Mouse (Mus musculus) forebrain, embryonic 11.5 days (tissue): ENCODE results near the gene Cbfb. TPM values are rescaled to one million over a fixed set of nuclear protein-coding genes. Genes with fewer than 3 reads are reported as not detected.
A peak's percentile ranks its signal among the peaks of the same experiment; 100 is the strongest.

ENCODE experiments used
- ATAC-seq: fragments of 200-750 bp; cut with Nextera tagmentation; replicated peaks from 2 replicates; pipeline ENCODE4 v1.8.0; 2017; ENCODE audit warnings: moderate TSS enrichment; ENCODE audit not compliant: low FRiP score
- DNase-seq: peaks from one replicate; pipeline ENCODE4 v3.0.0-alpha.2; 2017; ENCODE audit warnings: low spot score
- H3K27ac ChIP-seq: fragments of 300-500 bp; sonication (generic); 2 replicates; pipeline ENCODE4 v1.5.1; 2014; ENCODE audit warnings: low read depth, low read length
- H3K27me3 ChIP-seq: fragments of 300-500 bp; sonication (generic); 2 replicates; pipeline ENCODE4 v1.6.1; 2014; ENCODE audit warnings: mild to moderate bottlenecking, low read length, mixed read lengths; ENCODE audit not compliant: control insufficient read depth, insufficient read depth
- H3K36me3 ChIP-seq: fragments of 300-500 bp; sonication (generic); 2 replicates; pipeline ENCODE4 v1.6.1; 2014; ENCODE audit warnings: mild to moderate bottlenecking, low read length, moderate library complexity, mixed read lengths; ENCODE audit not compliant: control insufficient read depth, insufficient read depth
- H3K4me1 ChIP-seq: fragments of 300-500 bp; sonication (generic); replicated peaks from 2 replicates; pipeline ENCODE4 v1.6.1; 2014; ENCODE audit warnings: low read length, mixed read lengths; ENCODE audit not compliant: control insufficient read depth, insufficient read depth
- H3K4me2 ChIP-seq: fragments of 300-500 bp; sonication (generic); 2 replicates; pipeline ENCODE4 v1.6.1; 2014; ENCODE audit warnings: low read depth, mild to moderate bottlenecking, low read length, moderate library complexity, mixed read lengths; ENCODE audit not compliant: severe bottlenecking
- H3K4me3 ChIP-seq: fragments of 300-500 bp; sonication (generic); 2 replicates; pipeline ENCODE4 v1.5.1; 2014; ENCODE audit warnings: low read depth, low read length
- H3K9ac ChIP-seq: fragments of 300-500 bp; sonication (generic); 2 replicates; pipeline ENCODE4 v1.6.1; 2014; ENCODE audit warnings: low read length
- H3K9me3 ChIP-seq: fragments of 300-500 bp; sonication (generic); 2 replicates; pipeline ENCODE4 v1.6.1; 2016; ENCODE audit warnings: low read length, mixed read lengths; ENCODE audit not compliant: control insufficient read depth
- WGBS: fragments of 180-500 bp; shearing (Covaris S2); extraction: QIAGEN DNeasy Blood & Tissue Kit; methylation state at CpG from one replicate; pipeline ENCODE4 v1.1.7; 2014; 5-methylcytosine and 5-hydroxymethylcytosine counted together
- polyA plus RNA-seq: library from polyadenylated mRNA; unstranded; fragments of >200 nt; fragmentation: Nextera tagmentation; extraction: Ambion mirVana; gene quantifications from 2 replicates; pipeline ENCODE4 v1.2.1, GENCODE M21; 2014

Gene Cbfb
- polyA plus RNA-seq, 1 experiment from 2014 or later = 67.9 TPM

DNA sequence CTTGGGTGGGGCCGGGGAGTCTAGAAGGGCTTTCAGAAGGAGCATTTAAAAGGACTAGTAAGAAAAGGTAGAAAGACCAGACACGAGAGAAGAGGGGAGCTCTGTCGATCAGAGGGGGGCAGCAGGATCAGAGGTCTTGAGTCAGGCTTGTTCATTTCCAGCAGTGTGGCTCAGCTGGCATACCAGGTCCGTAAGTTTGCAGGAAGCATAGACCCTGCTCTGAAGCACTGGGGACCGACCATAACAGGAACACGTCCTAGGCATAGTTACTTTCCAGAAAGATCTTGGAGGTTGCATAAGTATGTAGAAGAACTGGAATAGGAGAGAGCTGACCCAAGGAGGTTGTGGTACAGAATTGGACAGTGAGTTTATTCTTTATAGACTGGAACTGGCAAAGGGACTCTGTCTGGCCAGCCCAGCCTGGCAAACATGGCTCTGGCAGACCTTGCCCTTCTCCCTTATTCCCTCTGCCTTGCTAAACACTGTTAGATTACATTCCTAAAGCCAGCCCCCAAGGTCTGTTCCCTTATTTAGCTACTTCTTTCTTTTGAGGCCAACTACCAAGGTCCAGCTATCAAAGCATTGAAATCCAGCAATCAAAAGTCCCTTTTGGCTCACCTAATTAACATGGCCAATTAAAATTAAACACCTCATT is 15.3 kb upstream of the Cbfb start:
- peaks cover 7% of the 10 kb centered on the region; the same call in 1 of the 2 replicates for H3K4me1 ChIP-seq
- H3K9me3 ChIP-seq = no peaks in the 10 kb centered on the region
- ATAC-seq = 0 out of 2 replicates have a peak, but pooled peaks have one; percentile 6
- H3K4me3 ChIP-seq = no peak overlapping the region
- H3K9ac ChIP-seq = no peak overlapping the region
- peaks cover 2% of the 10 kb centered on the region; the same call in 1 of the 2 replicates for H3K27me3 ChIP-seq
- H3K27ac ChIP-seq = no peak overlapping the region
- DNase-seq = peak; percentile 45
- WGBS = 76% methylated on average over 6 of the region's 6 CpGs
- H3K36me3 ChIP-seq = no peaks in the 10 kb centered on the region
- H3K4me2 ChIP-seq = no peak overlapping the region

DNA sequence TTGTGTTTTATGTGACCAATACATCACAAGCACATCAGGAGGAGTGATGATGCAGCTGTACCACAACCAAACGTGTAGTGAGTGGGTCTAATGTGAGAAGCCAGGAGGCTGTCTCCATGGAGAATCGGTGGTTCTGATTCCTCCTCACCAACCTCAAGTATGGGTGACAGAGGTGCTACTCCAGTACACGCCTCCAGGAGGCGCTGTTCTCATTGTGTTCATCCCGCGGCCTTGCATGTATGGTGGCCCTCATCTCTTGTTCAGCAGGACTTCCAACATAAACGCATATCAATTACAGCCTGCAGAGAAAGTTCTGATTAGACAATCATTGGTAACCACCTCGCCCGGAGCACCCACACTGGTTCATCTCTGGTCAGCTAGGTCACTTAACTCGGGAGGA is 12.9 kb upstream of the Cbfb start:
- Histone ChIP-seq H3K27me3 (peaks cover under 1% of the 10 kb centered on the region; the same call in 1 of the 2 replicates), H3K9me3 (no peaks in the 10 kb centered on the region), H3K4me2 (no peak overlapping the region), H3K27ac (no peak overlapping the region), H3K4me1 (peaks cover 3% of the 10 kb centered on the region; the same call in 1 of the 2 replicates), H3K4me3 (no peak overlapping the region), H3K36me3 (no peaks in the 10 kb centered on the region), H3K9ac (no peak overlapping the region)
- WGBS = 59% methylated on average over 10 of the region's 10 CpGs
- DNase-seq = peak; percentile 70
- ATAC-seq = no peak

DNA sequence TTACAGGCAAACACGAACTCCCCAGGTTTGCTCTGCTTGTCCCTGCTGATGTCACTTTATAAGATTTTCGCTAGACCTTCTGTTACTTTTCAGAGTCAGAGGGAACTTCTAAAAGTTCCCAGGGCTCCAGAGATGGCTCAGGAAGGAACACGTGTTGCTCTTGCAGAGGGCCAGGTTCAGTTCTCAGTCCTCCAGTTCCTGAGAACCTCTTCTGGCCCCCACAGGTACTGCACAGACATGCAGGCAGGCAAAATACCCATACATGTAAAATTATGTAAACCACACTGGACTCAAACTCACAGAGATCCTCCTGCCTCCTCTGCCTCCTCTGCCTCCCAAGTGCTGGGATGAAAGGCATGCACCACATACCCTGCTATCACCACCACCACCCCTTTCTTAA is 12.4 kb upstream of the Cbfb start:
- H3K4me1 ChIP-seq = no peaks in the 10 kb centered on the region; the same call in 1 of the 2 replicates
- no peak overlapping the region for H3K27ac ChIP-seq
- ATAC-seq (no peak), DNase-seq (peak; percentile 46)
- H3K9ac ChIP-seq = no peak overlapping the region
- H3K4me3 ChIP-seq = no peak overlapping the region
- no peaks in the 10 kb centered on the region for H3K9me3 ChIP-seq
- no peaks in the 10 kb centered on the region; the same call in 1 of the 2 replicates for H3K27me3 ChIP-seq
- no peak overlapping the region for H3K4me2 ChIP-seq
- WGBS = 87% methylated on average over 3 of the region's 3 CpGs
- no peaks in the 10 kb centered on the region for H3K36me3 ChIP-seq

DNA sequence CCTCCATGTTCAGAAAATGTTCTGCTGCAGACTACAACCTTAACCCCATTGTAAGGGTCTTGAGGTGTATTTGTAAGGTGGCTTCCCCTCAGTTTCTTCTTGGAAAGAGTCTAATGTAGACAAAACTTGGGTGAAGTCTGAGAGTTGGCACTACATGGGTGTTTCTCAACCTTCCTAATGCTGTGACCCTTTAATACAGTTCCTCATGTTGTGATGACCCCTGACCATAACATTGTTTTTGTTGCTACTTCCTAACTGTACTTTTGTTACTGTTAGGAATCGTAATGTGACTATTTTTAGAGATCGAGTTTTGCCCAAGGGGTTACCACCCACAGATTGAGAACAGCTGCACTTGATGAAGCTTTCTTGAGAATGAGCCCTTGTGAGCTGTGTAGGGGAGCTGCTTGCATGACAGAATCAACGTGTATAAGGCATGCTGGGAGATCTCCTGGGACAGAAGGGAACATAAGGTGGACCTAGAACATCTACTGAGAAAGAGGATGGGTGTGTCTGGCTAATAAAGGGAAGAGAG is 9.3 kb upstream of the Cbfb start:
- Histone ChIP-seq H3K27ac (no peak overlapping the region), H3K27me3 (no peaks in the 10 kb centered on the region), H3K4me1 (no peaks in the 10 kb centered on the region), H3K36me3 (no peaks in the 10 kb centered on the region), H3K9me3 (no peaks in the 10 kb centered on the region), H3K4me2 (no peak overlapping the region), H3K4me3 (no peak overlapping the region), H3K9ac (no peak overlapping the region)
- WGBS = 68% methylated on average over 3 of the region's 3 CpGs
- ATAC-seq (no peak), DNase-seq (no peak)

DNA sequence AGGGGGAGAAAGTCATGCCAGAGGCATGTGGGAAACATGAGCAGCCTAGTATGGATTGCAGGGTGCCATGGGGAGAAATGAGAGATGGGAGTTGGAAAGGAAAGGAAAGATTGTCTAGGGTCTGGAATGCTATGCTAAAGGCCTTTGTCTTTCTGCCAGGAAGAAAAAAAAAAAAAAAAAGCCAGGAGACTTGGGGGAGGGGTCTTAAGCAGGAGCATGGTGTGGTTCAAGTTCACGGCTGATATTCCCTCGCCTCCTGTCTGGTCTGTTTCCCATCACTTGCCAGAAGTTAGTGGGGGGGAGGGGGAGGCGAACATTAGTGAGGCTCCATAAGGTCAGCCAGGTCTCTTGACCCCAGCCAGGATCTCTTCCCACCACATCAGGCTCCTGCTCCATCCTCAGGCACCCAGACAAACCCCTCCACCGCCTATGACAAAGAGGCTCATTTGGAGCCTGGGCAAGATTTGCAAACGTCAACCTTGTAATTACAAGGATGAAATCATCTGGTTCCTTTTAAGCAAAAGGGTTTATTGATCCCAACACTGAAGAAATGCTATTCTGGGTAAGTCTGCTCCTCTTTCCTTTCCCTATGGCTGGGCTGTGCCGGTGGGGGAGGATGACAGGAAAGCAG is 6.1 kb upstream of the Cbfb start:
- Histone ChIP-seq H3K9ac (no peak overlapping the region), H3K27ac (no peak overlapping the region), H3K4me2 (no peak overlapping the region), H3K4me3 (no peak overlapping the region), H3K27me3 (no peaks in the 10 kb centered on the region), H3K9me3 (no peaks in the 10 kb centered on the region), H3K36me3 (no peaks in the 10 kb centered on the region), H3K4me1 (no peaks in the 10 kb centered on the region)
- 32% methylated on average over 6 of the region's 6 CpGs for WGBS
- DNase-seq (no peak), ATAC-seq (no peak)

DNA sequence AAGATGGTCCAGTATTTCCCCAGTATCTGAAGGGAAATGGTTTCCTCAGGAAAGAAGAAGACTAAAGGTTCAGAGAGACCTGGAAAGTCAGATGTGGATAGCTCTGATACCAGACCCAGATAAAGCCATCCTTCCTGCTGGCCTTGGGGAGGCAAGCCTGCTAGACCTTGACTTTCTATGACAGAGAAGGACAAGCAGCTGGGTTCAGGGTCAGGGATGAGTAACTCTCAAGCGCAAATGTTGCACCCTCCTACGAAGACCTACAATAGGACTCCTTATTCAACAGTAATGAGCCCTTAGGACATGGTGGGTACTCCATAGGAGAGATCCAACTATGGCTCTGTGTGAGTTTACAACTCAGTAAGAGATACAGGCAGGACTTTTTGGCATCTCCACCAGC is 5.3 kb upstream of the Cbfb start:
- Histone ChIP-seq H3K4me3 (no peak overlapping the region), H3K27me3 (no peaks in the 10 kb centered on the region), H3K36me3 (no peaks in the 10 kb centered on the region), H3K9me3 (no peaks in the 10 kb centered on the region), H3K4me2 (no peak overlapping the region), H3K27ac (no peak overlapping the region), H3K4me1 (no peaks in the 10 kb centered on the region), H3K9ac (no peak overlapping the region)
- ATAC-seq (no peak), DNase-seq (no peak)
- WGBS = 92% methylated on average over 2 of the region's 2 CpGs

DNA sequence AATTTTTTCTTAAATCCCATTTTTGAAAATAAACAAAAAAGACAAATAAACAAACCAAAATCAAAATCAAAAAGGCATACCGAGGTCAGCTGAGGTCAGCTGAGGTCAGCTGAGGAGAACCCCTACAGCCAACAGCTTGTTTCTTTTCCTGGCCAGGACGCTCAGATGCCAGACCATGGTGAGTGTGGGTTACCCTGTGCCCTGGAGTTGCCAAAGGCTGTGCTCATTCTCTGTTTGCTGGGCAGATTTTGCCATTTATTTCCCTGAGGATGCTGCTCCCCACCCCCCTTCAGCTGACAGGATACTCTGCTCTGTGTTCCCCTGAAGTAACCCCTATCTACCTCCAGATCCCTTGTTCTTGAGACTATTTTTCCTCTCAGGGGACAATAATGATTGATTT is 3.4 kb upstream of the Cbfb start:
- Histone ChIP-seq H3K9me3 (no peaks in the 10 kb centered on the region), H3K27ac (no peak overlapping the region), H3K4me1 (no peaks in the 10 kb centered on the region), H3K4me3 (no peak overlapping the region), H3K27me3 (no peaks in the 10 kb centered on the region), H3K9ac (no peak overlapping the region), H3K4me2 (no peak overlapping the region), H3K36me3 (no peaks in the 10 kb centered on the region)
- ATAC-seq (no peak), DNase-seq (no peak)
- 77% methylated on average over 2 of the region's 2 CpGs for WGBS

DNA sequence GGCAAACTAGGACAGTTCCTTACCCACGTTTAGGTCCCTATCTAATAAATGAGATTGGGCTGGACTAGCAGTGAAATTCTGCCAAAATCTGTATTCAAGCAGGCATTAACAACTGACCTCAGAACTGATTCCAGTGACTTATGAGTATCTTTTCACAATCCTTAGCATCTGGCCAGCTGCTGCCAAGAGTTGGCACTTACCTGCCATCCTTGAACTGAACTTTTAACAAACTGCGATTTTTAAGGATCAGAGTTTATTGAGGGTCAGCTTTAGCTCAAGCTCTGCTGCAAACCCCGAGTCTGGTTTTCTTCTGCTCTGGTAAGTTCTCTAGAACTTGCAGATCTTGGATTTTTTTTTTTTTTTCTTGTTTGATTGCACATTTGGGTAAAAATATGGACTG is 892 bp upstream of the Cbfb start:
- no peaks in the 10 kb centered on the region for H3K4me1 ChIP-seq
- H3K4me3 ChIP-seq = no peak overlapping the region
- no peak for ATAC-seq
- H3K27me3 ChIP-seq = no peaks in the 10 kb centered on the region
- H3K9me3 ChIP-seq = no peaks in the 10 kb centered on the region
- no peak overlapping the region; the same call in 1 of the 2 replicates for H3K9ac ChIP-seq
- WGBS = 51% methylated on average over 3 of the region's 3 CpGs
- H3K4me2 ChIP-seq = peak overlapping the region; percentile 48; the same call in 1 of the 2 replicates
- H3K27ac ChIP-seq = no peak overlapping the region; the same call in 1 of the 2 replicates
- DNase-seq = no peak
- no peaks in the 10 kb centered on the region; the same call in 1 of the 2 replicates for H3K36me3 ChIP-seq
